Mouse (Mus musculus): ENCODE measurements around the gene Slc27a4. TPM values are rescaled to one million over a fixed set of nuclear protein-coding genes. Genes with fewer than 3 reads are reported as not detected.
A peak's percentile ranks its signal among the peaks of the same experiment; 100 is the strongest.

Slc27a4 gene
- polyA plus RNA-seq, 1 experiment from 2014 or later, result 12.0 TPM

DNA sequence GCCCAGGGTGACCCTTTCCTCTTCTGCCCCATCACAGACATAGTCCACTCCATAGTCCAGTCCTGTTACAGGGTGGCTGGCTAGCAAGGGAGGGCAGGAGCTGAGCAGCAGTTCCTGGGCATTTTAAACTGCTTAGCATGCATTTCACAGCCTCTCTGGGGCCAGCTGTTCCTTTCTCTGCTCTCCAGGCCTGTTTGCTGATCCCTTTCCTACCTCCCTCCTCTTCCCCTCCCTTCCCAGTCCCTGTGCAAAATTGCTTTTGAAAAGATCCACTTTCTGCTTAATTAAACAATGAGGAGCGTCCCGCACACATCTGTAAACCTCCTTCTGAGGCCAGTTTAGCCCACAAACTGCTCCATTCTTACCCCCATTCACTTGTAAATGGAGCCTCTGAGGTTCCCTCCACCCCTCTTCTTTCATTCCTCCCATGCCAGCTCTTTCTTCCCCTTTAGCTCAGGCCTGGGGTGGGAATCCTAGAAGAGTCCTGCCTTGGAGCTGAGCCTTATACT lies 33.0 kb downstream of the Slc27a4 start:
- no peaks in the 10 kb centered on the region for H3K27me3 ChIP-seq (ENCODE audit: insufficient read depth, low read length)
- H3K27ac ChIP-seq (ENCODE audit: low read depth), result no peak overlapping the region
- H3K4me1 ChIP-seq (ENCODE audit: insufficient read depth), result no peaks in the 10 kb centered on the region
- no peak for TF ChIP-seq CTCF (IDR thresholded peaks at IDR 0.05; ENCODE audit: low read depth)
- H3K36me3 ChIP-seq (ENCODE audit: insufficient read depth), result peaks cover 33% of the 10 kb centered on the region; the same call in 1 of the 2 replicates
- no peak for DNase-seq
- H3K4me2 ChIP-seq, result no peak overlapping the region
- H3K9ac ChIP-seq, result no peak overlapping the region
- no peak for ATAC-seq (ENCODE audit: insufficient read depth)
- no peak overlapping the region for H3K4me3 ChIP-seq (ENCODE audit: low read depth, low read length)
- no peaks in the 10 kb centered on the region for H3K9me3 ChIP-seq (ENCODE audit: low read depth, low read length)
- WGBS, result 75% methylated on average over 2 of the region's 2 CpGs

DNA sequence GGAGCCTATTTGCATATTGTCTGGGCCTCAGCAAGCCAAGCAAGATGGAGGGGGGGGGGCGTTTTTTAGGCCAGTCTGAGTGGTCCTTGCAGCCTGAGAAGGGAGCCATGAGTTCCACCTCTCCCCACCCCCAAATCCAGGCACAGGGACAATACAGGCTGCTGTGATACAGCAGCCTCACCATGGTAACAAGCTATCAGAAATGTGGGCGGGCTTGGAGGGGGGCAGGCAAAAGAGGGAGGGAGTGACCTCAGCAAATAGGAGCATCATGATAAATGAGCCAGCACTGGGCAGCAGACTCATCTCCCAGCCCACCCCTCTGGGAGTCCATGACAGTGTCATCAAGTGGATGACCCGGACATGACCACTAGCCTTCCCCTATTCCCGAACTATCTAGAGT lies 37.0 kb downstream of the Slc27a4 start:
- no peak for TF ChIP-seq CTCF (IDR thresholded peaks at IDR 0.05; ENCODE audit: low read depth)
- no peak overlapping the region for H3K27ac ChIP-seq (ENCODE audit: low read depth)
- H3K9ac ChIP-seq, result no peak overlapping the region
- H3K4me1 ChIP-seq (ENCODE audit: insufficient read depth), result no peaks in the 10 kb centered on the region
- no peaks in the 10 kb centered on the region for H3K9me3 ChIP-seq (ENCODE audit: low read depth, low read length)
- no peak overlapping the region for H3K4me2 ChIP-seq
- WGBS, result 33% methylated on average over 4 of the region's 4 CpGs
- H3K36me3 ChIP-seq (ENCODE audit: insufficient read depth), result peaks cover 62% of the 10 kb centered on the region
- peaks cover 16% of the 10 kb centered on the region for H3K27me3 ChIP-seq (ENCODE audit: insufficient read depth, low read length)
- no peak overlapping the region for H3K4me3 ChIP-seq (ENCODE audit: low read depth, low read length)
- DNase-seq, result no peak
- ATAC-seq (ENCODE audit: insufficient read depth), result no peak

DNA sequence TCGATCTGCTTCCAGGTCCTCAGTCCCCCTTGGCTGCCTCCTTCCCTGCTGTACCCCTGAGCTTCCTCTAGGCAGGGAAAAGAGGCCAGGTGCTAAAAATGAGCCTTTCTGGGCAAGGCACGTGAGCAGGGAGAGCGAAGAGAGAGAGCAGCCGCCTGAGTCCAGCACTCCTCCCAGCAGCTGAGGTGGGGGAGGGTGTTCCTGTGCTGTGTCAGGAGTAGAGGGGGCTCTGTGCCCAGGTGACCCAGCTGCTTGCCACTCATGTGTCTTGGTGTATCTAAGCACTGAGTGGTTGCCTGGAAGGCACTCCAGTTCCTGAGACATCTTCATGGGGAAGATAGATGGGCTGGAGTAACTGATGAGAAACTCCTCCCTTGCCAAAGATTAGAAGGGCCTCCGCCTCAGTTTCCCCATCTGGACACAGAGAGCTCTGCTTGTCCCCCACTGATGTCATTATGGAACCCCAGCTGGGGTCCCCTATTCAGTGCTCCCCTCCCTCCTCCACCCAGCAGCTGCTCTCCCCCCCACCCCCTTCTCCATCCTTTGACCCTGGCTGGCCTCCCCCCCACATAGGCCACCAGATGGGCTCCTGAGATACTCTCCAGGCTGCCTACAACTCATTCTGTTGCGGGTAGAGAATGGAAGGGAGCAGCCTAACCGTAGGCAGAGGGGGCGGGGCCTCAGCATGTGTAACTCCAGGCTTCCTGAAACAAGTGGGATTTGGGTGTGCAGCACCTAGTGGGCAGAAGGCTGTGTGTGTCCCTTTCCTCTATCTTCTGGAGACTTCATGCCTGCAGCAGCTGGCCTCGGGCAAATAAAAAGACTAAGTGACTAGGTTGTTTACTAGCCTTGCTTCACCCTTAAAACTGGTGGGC lies 41.0 kb downstream of the Slc27a4 start:
- no peak overlapping the region for H3K9ac ChIP-seq
- 76% methylated on average over 9 of the region's 9 CpGs for WGBS
- no peak overlapping the region for H3K4me3 ChIP-seq (ENCODE audit: low read depth, low read length)
- no peaks in the 10 kb centered on the region for H3K9me3 ChIP-seq (ENCODE audit: low read depth, low read length)
- no peaks in the 10 kb centered on the region for H3K4me1 ChIP-seq (ENCODE audit: insufficient read depth)
- DNase-seq, result no peak
- H3K4me2 ChIP-seq, result no peak overlapping the region
- no peak overlapping the region for H3K27ac ChIP-seq (ENCODE audit: low read depth)
- peaks cover 47% of the 10 kb centered on the region for H3K36me3 ChIP-seq (ENCODE audit: insufficient read depth)
- peaks cover 54% of the 10 kb centered on the region for H3K27me3 ChIP-seq (ENCODE audit: insufficient read depth, low read length)
- TF ChIP-seq CTCF (IDR thresholded peaks at IDR 0.05; ENCODE audit: low read depth), result no peak
- no peak for ATAC-seq (ENCODE audit: insufficient read depth)

DNA sequence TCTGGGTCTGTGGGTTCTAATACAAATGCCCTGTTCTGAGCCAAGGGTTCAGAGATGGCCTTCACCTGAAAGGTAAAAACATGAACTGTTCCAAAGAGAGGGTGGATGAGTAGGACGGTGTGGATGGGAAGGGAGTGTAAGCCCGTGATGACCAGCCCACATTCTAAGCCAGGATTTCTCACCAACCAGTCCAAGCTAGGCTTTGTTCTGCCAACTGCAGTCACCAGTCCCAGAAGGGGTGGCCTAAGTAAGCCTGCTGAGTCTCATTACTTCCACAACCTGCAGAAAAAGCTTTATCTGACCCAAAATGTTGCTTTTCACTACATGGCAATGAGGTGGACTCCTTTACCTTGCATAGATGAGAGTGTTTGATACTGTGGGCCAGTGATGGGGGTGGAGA lies 41.7 kb downstream of the Slc27a4 start:
- Histone ChIP-seq H3K4me2 (no peak overlapping the region), H3K9me3 (ENCODE audit: low read depth, low read length) (no peaks in the 10 kb centered on the region), H3K4me1 (ENCODE audit: insufficient read depth) (no peaks in the 10 kb centered on the region), H3K27ac (ENCODE audit: low read depth) (no peak overlapping the region), H3K9ac (no peak overlapping the region), H3K36me3 (ENCODE audit: insufficient read depth) (peaks cover 40% of the 10 kb centered on the region), H3K4me3 (ENCODE audit: low read depth, low read length) (no peak overlapping the region), H3K27me3 (ENCODE audit: insufficient read depth, low read length) (peaks cover 54% of the 10 kb centered on the region)
- DNase-seq (no peak), ATAC-seq (ENCODE audit: insufficient read depth) (no peak)
- WGBS, result 80% methylated on average over 2 of the region's 2 CpGs
- no peak for TF ChIP-seq CTCF (IDR thresholded peaks at IDR 0.05; ENCODE audit: low read depth)

DNA sequence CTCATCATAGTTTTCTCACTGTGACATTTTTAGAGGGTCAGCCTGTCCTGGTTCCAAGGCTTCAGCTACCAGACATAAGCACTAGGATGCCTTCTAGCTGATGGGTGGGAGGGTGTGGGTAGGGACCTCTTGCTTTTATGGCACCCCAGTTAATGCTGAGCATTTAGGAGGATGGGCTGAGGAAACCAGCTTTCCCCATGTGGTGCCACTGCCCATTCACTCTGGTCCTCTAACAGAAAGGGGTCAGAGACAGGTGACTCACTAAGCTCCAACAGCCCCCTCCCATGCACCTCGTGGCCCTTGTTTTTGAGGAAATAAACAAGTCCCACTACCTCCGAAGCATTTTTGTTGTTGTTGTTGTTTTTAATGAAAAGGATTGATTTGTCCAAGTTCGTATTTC lies 42.2 kb downstream of the Slc27a4 start:
- no peak overlapping the region for H3K4me2 ChIP-seq
- ATAC-seq (ENCODE audit: insufficient read depth), result no peak

DNA sequence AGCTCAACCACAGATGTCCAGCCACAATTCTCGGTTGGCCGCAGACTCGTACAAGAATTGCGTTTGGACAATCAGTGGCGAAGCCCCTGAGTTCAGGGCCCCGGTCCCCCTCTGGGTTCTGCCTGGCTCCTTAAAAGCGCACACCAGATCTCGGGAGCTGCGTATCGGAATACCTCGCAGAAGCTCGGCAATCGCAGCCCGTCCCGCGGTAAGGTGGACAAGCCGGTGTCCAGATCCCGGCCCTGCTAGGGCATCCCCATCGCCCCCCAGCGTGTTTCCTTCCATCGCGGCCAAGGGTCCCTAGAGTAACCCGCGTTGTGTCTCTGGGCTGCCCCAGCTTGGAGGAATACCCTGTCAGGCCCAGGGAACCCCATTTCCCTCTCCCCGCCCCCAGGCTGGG lies 43.2 kb downstream of the Slc27a4 start:
- Histone ChIP-seq H3K36me3 (ENCODE audit: insufficient read depth) (peaks cover 40% of the 10 kb centered on the region), H3K4me1 (ENCODE audit: insufficient read depth) (no peaks in the 10 kb centered on the region), H3K4me3 (ENCODE audit: low read depth, low read length) (peak overlapping the region; percentile 20; the same call in 1 of the 2 replicates), H3K9ac (no peak overlapping the region), H3K4me2 (peak overlapping the region; percentile 39; the same call in 1 of the 2 replicates), H3K27ac (ENCODE audit: low read depth) (no peak overlapping the region), H3K9me3 (ENCODE audit: low read depth, low read length) (no peaks in the 10 kb centered on the region), H3K27me3 (ENCODE audit: insufficient read depth, low read length) (peaks cover 54% of the 10 kb centered on the region)
- no peak for TF ChIP-seq CTCF (IDR thresholded peaks at IDR 0.05; ENCODE audit: low read depth)
- no peak for DNase-seq
- WGBS, result 12% methylated on average over 25 of the region's 25 CpGs
- ATAC-seq (ENCODE audit: insufficient read depth), result no peak

More for the DNA sequence above, 42.2 kb downstream of the Slc27a4 start:
- 19% methylated on average over 3 of the region's 3 CpGs for WGBS
- H3K9ac ChIP-seq, result no peak overlapping the region
- no peak overlapping the region for H3K4me3 ChIP-seq (ENCODE audit: low read depth, low read length)
- no peaks in the 10 kb centered on the region for H3K4me1 ChIP-seq (ENCODE audit: insufficient read depth)
- peaks cover 40% of the 10 kb centered on the region for H3K36me3 ChIP-seq (ENCODE audit: insufficient read depth)
- no peak for TF ChIP-seq CTCF (IDR thresholded peaks at IDR 0.05; ENCODE audit: low read depth)
- DNase-seq, result no peak
- H3K27me3 ChIP-seq (ENCODE audit: insufficient read depth, low read length), result peaks cover 54% of the 10 kb centered on the region
- H3K9me3 ChIP-seq (ENCODE audit: low read depth, low read length), result no peaks in the 10 kb centered on the region
- no peak overlapping the region for H3K27ac ChIP-seq (ENCODE audit: low read depth)

DNA sequence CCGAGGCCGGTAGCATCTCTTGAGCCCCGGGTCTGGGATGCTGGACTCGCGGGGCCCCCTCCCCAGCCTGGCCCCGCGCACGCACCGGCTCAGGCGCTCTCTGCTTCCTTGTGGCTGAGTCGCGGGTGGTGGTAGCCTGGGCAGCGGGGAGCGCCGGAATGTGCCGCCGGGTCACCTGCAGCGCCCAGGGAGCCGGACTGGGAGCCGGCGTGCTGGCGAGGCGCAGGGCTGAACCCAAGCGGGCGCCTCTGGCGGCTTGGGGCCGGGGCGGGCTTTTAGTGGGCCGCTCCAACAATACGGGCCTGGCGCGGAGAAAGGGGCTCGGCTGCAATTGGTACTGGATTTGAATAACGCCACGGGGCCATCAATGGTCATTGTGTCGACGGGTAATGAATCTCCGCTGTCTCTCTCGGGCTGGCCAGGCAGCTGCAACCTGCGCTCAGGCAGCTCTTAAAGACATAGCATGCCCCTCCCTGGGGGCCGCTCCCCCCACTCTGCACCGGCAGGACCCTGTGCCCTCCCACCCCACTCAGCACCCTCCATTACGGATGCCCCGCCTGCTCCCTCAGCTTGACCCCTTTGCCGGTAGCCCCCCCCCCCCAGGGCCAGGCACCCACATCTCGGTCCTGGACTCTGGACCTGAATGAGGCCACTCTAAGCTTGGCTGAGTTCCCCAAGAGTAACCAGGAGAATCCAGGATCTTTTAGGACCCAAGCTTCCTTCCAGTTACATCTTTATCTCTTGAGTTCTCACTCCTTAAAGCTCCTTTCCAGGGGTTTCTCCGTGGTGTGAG lies 43.8 kb downstream of the Slc27a4 start:
- Histone ChIP-seq H3K4me1 (ENCODE audit: insufficient read depth) (no peaks in the 10 kb centered on the region), H3K36me3 (ENCODE audit: insufficient read depth) (peaks cover 35% of the 10 kb centered on the region), H3K27ac (ENCODE audit: low read depth) (no peak overlapping the region), H3K4me2 (peak overlapping the region; percentile 39; the same call in 1 of the 2 replicates), H3K9ac (no peak overlapping the region), H3K9me3 (ENCODE audit: low read depth, low read length) (no peaks in the 10 kb centered on the region), H3K27me3 (ENCODE audit: insufficient read depth, low read length) (peaks cover 54% of the 10 kb centered on the region), H3K4me3 (ENCODE audit: low read depth, low read length) (peak overlapping the region; percentile 20)
- no peak for DNase-seq
- ATAC-seq (ENCODE audit: insufficient read depth), result no peak
- 8% methylated on average over 47 of the region's 47 CpGs for WGBS
- TF ChIP-seq CTCF (IDR thresholded peaks at IDR 0.05; ENCODE audit: low read depth), result no peak
